Mouse (Mus musculus) heart, embryonic 14.5 days (tissue): Measurements from ENCODE around the gene Insl6. TPM values are rescaled to one million over a fixed set of nuclear protein-coding genes. Genes with fewer than 3 reads are reported as not detected.

ENCODE experiments used
- ATAC-seq: fragments of 200-750 bp; cut with Nextera tagmentation; 2 replicates; pipeline ENCODE4 v1.8.0; 2017; ENCODE audit warnings: low read depth, moderate TSS enrichment; ENCODE audit not compliant: insufficient number of reproducible peaks, insufficient read depth, low FRiP score
- H3K27ac ChIP-seq, 2 experiments: fragments of 200-500 bp in 1 of 2; fragments of 300-500 bp in 1 of 2; sonication (generic) in 1 of 2; replicated peaks in 1 of 2; 2 replicates each; pipeline ENCODE4 v1.5.1; 2012 to 2014; ENCODE audit warnings: low read depth in 2 of 2, low read length in 2 of 2, control low read depth in 1 of 2, mild to moderate bottlenecking in 1 of 2, mixed read lengths in 1 of 2; ENCODE audit not compliant: control insufficient read depth in 1 of 2, insufficient read depth in 1 of 2
- H3K27me3 ChIP-seq: fragments of 300-500 bp; sonication (generic); 2 replicates; pipeline ENCODE4 v1.6.1; 2014; ENCODE audit warnings: mild to moderate bottlenecking, low read length, control low read depth; ENCODE audit not compliant: control insufficient read depth, insufficient read depth
- H3K36me3 ChIP-seq: fragments of 300-500 bp; sonication (generic); 2 replicates; pipeline ENCODE4 v1.6.1; 2014; ENCODE audit warnings: mild to moderate bottlenecking, control low read depth, low read length, mixed read lengths; ENCODE audit not compliant: control insufficient read depth, insufficient read depth
- H3K4me1 ChIP-seq, 2 experiments: fragments of 200-500 bp in 1 of 2; fragments of 300-500 bp in 1 of 2; sonication (generic) in 1 of 2; 2 replicates each; pipeline ENCODE4 v1.6.1; 2012 to 2014; ENCODE audit warnings: low read length in 2 of 2, control low read depth in 1 of 2, mixed read lengths in 1 of 2; ENCODE audit not compliant: control insufficient read depth in 2 of 2, insufficient read depth in 2 of 2
- H3K4me2 ChIP-seq: fragments of 300-500 bp; sonication (generic); 2 replicates; pipeline ENCODE4 v1.6.1; 2014; ENCODE audit warnings: mild to moderate bottlenecking, low read length
- H3K4me3 ChIP-seq, 2 experiments: fragments of 200-500 bp in 1 of 2; fragments of 300-500 bp in 1 of 2; sonication (generic) in 1 of 2; 2 replicates each; pipeline ENCODE4 v1.5.1; 2012 to 2014; ENCODE audit warnings: low read length in 2 of 2, mild to moderate bottlenecking in 2 of 2, control low read depth in 1 of 2, low read depth in 1 of 2, moderate library complexity in 1 of 2; ENCODE audit not compliant: control insufficient read depth in 1 of 2, insufficient read depth in 1 of 2
- H3K9ac ChIP-seq: fragments of 300-500 bp; sonication (generic); 2 replicates; pipeline ENCODE4 v1.6.1; 2014; ENCODE audit warnings: mild to moderate bottlenecking, low read length
- H3K9me3 ChIP-seq: fragments of 300-500 bp; sonication (generic); 2 replicates; pipeline ENCODE4 v1.6.1; 2016; ENCODE audit warnings: low read length, control low read depth; ENCODE audit not compliant: control insufficient read depth
- WGBS: fragments of 180-500 bp; shearing (Covaris S2); extraction: QIAGEN DNeasy Blood & Tissue Kit; methylation state at CpG from one replicate; pipeline ENCODE4 v1.1.7; 2014; 5-methylcytosine and 5-hydroxymethylcytosine counted together
- polyA plus RNA-seq: library from polyadenylated mRNA; unstranded; fragments of >200 nt; fragmentation: Nextera tagmentation; extraction: Ambion mirVana; gene quantifications from 2 replicates; pipeline ENCODE4 v1.2.1, GENCODE M21; 2014

Gene Insl6
- polyA plus RNA-seq, 1 experiment from 2014 or later, result 4.0 TPM

GRCm38 (mm10) chr19:29326396-29326795 is 1.2 kb upstream of the Insl6 start:
- H3K27me3 ChIP-seq, result no peaks in the 10 kb centered on the region

GRCm38 (mm10) chr19:29325852-29326180 is 660 bp upstream of the Insl6 start:
- Histone ChIP-seq H3K27ac (no peak overlapping the region), H3K27me3 (no peaks in the 10 kb centered on the region), H3K4me3 (peak overlapping the region in 1 of 2 experiments; percentile 40; a peak in 1 of 4 replicates), H3K9me3 (no peaks in the 10 kb centered on the region), H3K4me2 (peak overlapping the region; percentile 75), H3K9ac (0 out of 2 replicates have a peak overlapping the region, but pooled peaks have one; percentile 38), H3K4me1 (peaks cover 0 to 3% of the 10 kb centered on the region in 2 experiments; a peak in 1 of 4 replicates), H3K36me3 (no peaks in the 10 kb centered on the region)
- no peak for ATAC-seq
- WGBS, result 65% methylated on average over 9 of the region's 9 CpGs

More at GRCm38 (mm10) chr19:29326396-29326795, 1.2 kb upstream of the Insl6 start:
- Histone ChIP-seq H3K27ac (no peak overlapping the region), H3K4me2 (no peak overlapping the region), H3K9ac (no peak overlapping the region), H3K4me3 (no peak overlapping the region), H3K36me3 (no peaks in the 10 kb centered on the region), H3K4me1 (peaks cover 0 to 3% of the 10 kb centered on the region in 2 experiments; a peak in 1 of 4 replicates), H3K9me3 (no peaks in the 10 kb centered on the region)
- 85% methylated on average over 4 of the region's 4 CpGs for WGBS
- no peak for ATAC-seq

GRCm38 (mm10) chr19:29323416-29324049 is 1.6 kb downstream of the Insl6 start:
- WGBS, result 66% methylated on average over 8 of the region's 8 CpGs
- no peaks in the 10 kb centered on the region for H3K36me3 ChIP-seq
- no peak overlapping the region for H3K4me3 ChIP-seq
- no peak overlapping the region for H3K4me2 ChIP-seq
- peaks cover 0 to 3% of the 10 kb centered on the region in 2 experiments; a peak in 1 of 4 replicates for H3K4me1 ChIP-seq
- no peaks in the 10 kb centered on the region for H3K9me3 ChIP-seq
- no peaks in the 10 kb centered on the region for H3K27me3 ChIP-seq
- no peak overlapping the region for H3K9ac ChIP-seq
- ATAC-seq, result no peak
- H3K27ac ChIP-seq, result no peak overlapping the region

- Histone ChIP-seq H3K9me3 (peaks cover 8% of the 10 kb centered on the region; the same call in 1 of the 2 replicates), H3K27me3 (no peaks in the 10 kb centered on the region), H3K4me3 (no peak overlapping the region), H3K36me3 (peaks cover 30% of the 10 kb centered on the region), H3K27ac (no peak overlapping the region), H3K4me2 (no peak overlapping the region), H3K4me1 (no peaks in the 10 kb centered on the region), H3K9ac (no peak overlapping the region)
- no peak for ATAC-seq
- WGBS, result 71% methylated on average over 7 of the region's 7 CpGs
These were observed 12.5 kb downstream of the Insl6 start for GRCm38 (mm10) chr19:29312661-29313060.

- no peak overlapping the region for H3K4me3 ChIP-seq
- peaks cover 8% of the 10 kb centered on the region; the same call in 1 of the 2 replicates for H3K9me3 ChIP-seq
- H3K27me3 ChIP-seq, result no peaks in the 10 kb centered on the region
- no peak overlapping the region for H3K9ac ChIP-seq
- no peak overlapping the region for H3K27ac ChIP-seq
- ATAC-seq, result no peak
- WGBS, result 91% methylated on average over 8 of the region's 8 CpGs
- no peaks in the 10 kb centered on the region for H3K4me1 ChIP-seq
- H3K36me3 ChIP-seq, result peaks cover 35% of the 10 kb centered on the region
- H3K4me2 ChIP-seq, result no peak overlapping the region
These were observed 13.4 kb downstream of the Insl6 start for GRCm38 (mm10) chr19:29311791-29312190.

- Histone ChIP-seq H3K9ac (no peak overlapping the region), H3K27ac (no peak overlapping the region), H3K4me1 (no peaks in the 10 kb centered on the region), H3K4me3 (no peak overlapping the region), H3K9me3 (no peaks in the 10 kb centered on the region), H3K27me3 (no peaks in the 10 kb centered on the region), H3K4me2 (no peak overlapping the region), H3K36me3 (peaks cover 45% of the 10 kb centered on the region)
- no peak for ATAC-seq
These were observed 16.3 kb downstream of the Insl6 start for GRCm38 (mm10) chr19:29308832-29309231.

- 89% methylated on average over 2 of the region's 2 CpGs for WGBS
- Histone ChIP-seq H3K27ac (no peak overlapping the region), H3K9ac (no peak overlapping the region), H3K4me3 (no peak overlapping the region), H3K27me3 (no peaks in the 10 kb centered on the region), H3K4me1 (no peaks in the 10 kb centered on the region), H3K9me3 (no peaks in the 10 kb centered on the region), H3K36me3 (peaks cover 61% of the 10 kb centered on the region), H3K4me2 (no peak overlapping the region)
- ATAC-seq, result no peak
These were observed 23.0 kb downstream of the Insl6 start for GRCm38 (mm10) chr19:29302119-29302518.

GRCm38 (mm10) chr19:29300919-29301318 is 24.2 kb downstream of the Insl6 start:
- H3K9ac ChIP-seq, result no peak overlapping the region
- 85% methylated on average over 13 of the region's 13 CpGs for WGBS
- ATAC-seq, result no peak
- no peak overlapping the region for H3K27ac ChIP-seq
- H3K4me1 ChIP-seq, result no peaks in the 10 kb centered on the region
- H3K27me3 ChIP-seq, result no peaks in the 10 kb centered on the region
- H3K4me3 ChIP-seq, result no peak overlapping the region
- no peak overlapping the region for H3K4me2 ChIP-seq
- H3K36me3 ChIP-seq, result peaks cover 68% of the 10 kb centered on the region
- no peaks in the 10 kb centered on the region for H3K9me3 ChIP-seq
